Mouse (Mus musculus) intestine, postnatal 0 days (tissue): ENCODE data around the gene Plpp1. TPM values are rescaled to one million over a fixed set of nuclear protein-coding genes. Genes with fewer than 3 reads are reported as not detected.

ENCODE experiments used
- ATAC-seq: fragments of 200-750 bp; cut with Nextera tagmentation; 2 replicates; pipeline ENCODE4 v1.8.0; 2017; ENCODE audit warnings: mild to moderate bottlenecking, moderate TSS enrichment, moderate library complexity
- H3K27ac ChIP-seq: fragments of 300-500 bp; sonication (generic); 2 replicates; pipeline ENCODE4 v1.5.1; 2014; ENCODE audit warnings: mild to moderate bottlenecking, low read depth, low read length, moderate library complexity
- H3K27me3 ChIP-seq: fragments of 300-500 bp; sonication (generic); replicated peaks from 2 replicates; pipeline ENCODE4 v1.6.1; 2014; ENCODE audit warnings: low read length, mixed read lengths; ENCODE audit not compliant: control insufficient read depth, insufficient read depth
- H3K36me3 ChIP-seq: fragments of 300-500 bp; sonication (generic); 2 replicates; pipeline ENCODE4 v1.6.1; 2014; ENCODE audit warnings: mild to moderate bottlenecking, moderate library complexity; ENCODE audit not compliant: control insufficient read depth, insufficient read depth
- H3K4me1 ChIP-seq: fragments of 300-500 bp; sonication (generic); replicated peaks from 2 replicates; pipeline ENCODE4 v1.6.1; 2014; ENCODE audit warnings: antibody characterized with exemption, low read length, mixed read lengths; ENCODE audit not compliant: control insufficient read depth, insufficient read depth
- H3K4me2 ChIP-seq: fragments of 300-500 bp; sonication (generic); replicated peaks from 2 replicates; pipeline ENCODE4 v1.6.1; 2014; ENCODE audit warnings: low read depth, mild to moderate bottlenecking, moderate library complexity
- H3K4me3 ChIP-seq: fragments of 300-500 bp; sonication (generic); 2 replicates; pipeline ENCODE4 v1.5.1; 2014; ENCODE audit warnings: low read depth, low read length
- H3K9ac ChIP-seq: fragments of 300-500 bp; sonication (generic); 2 replicates; pipeline ENCODE4 v1.6.1; 2014; ENCODE audit warnings: mild to moderate bottlenecking, low read depth, low read length
- H3K9me3 ChIP-seq: fragments of 300-500 bp; sonication (generic); 2 replicates; pipeline ENCODE4 v1.6.1; 2016; ENCODE audit warnings: mixed run types; ENCODE audit not compliant: control insufficient read depth
- CTCF ChIP-seq: sonication (generic); IDR thresholded peaks from 2 replicates; pipeline ENCODE4 v1.5.1; 2016; ENCODE audit warnings: low read depth, mild to moderate bottlenecking, control low read depth, antibody characterized with exemption, moderate library complexity
- WGBS: fragments of 180-500 bp; shearing (Covaris S2); extraction: QIAGEN DNeasy Blood & Tissue Kit; methylation state at CpG from one replicate; pipeline ENCODE4 v1.1.7; 2014; 5-methylcytosine and 5-hydroxymethylcytosine counted together
- polyA plus RNA-seq: library from polyadenylated mRNA; unstranded; fragments of >200 nt; fragmentation: Nextera tagmentation; extraction: Ambion mirVana; gene quantifications from 2 replicates; pipeline ENCODE4 v1.2.1, GENCODE M21; 2015

Plpp1 gene
- polyA plus RNA-seq, 1 experiment from 2014 or later = 98.5 TPM

GRCm38 (mm10) chr13:112818125-112818524, 17.5 kb downstream of the Plpp1 start:
- Histone ChIP-seq H3K9ac (no peak overlapping the region), H3K27me3 (no peaks in the 10 kb centered on the region), H3K27ac (no peak overlapping the region), H3K4me3 (no peak overlapping the region), H3K9me3 (no peaks in the 10 kb centered on the region), H3K4me2 (no peak overlapping the region), H3K36me3 (no peaks in the 10 kb centered on the region), H3K4me1 (no peaks in the 10 kb centered on the region)
- ATAC-seq = no peak
- TF ChIP-seq CTCF = no peak
- WGBS = 64% methylated on average over 3 of the region's 3 CpGs

GRCm38 (mm10) chr13:112822413-112822812, 21.8 kb downstream of the Plpp1 start:
- H3K9ac ChIP-seq = no peak overlapping the region
- no peaks in the 10 kb centered on the region for H3K4me1 ChIP-seq
- no peak for TF ChIP-seq CTCF
- H3K27ac ChIP-seq = no peak overlapping the region
- H3K27me3 ChIP-seq = no peaks in the 10 kb centered on the region
- no peak overlapping the region for H3K4me3 ChIP-seq
- H3K9me3 ChIP-seq = no peaks in the 10 kb centered on the region
- no peak overlapping the region for H3K4me2 ChIP-seq
- 52% methylated on average over 3 of the region's 3 CpGs for WGBS
- ATAC-seq = no peak
- peaks cover 7% of the 10 kb centered on the region; the same call in 1 of the 2 replicates for H3K36me3 ChIP-seq

GRCm38 (mm10) chr13:112823236-112823910, 22.8 kb downstream of the Plpp1 start:
- Histone ChIP-seq H3K4me1 (no peaks in the 10 kb centered on the region), H3K9me3 (no peaks in the 10 kb centered on the region), H3K4me3 (no peak overlapping the region), H3K27ac (no peak overlapping the region), H3K27me3 (no peaks in the 10 kb centered on the region), H3K9ac (no peak overlapping the region), H3K4me2 (no peak overlapping the region), H3K36me3 (peaks cover 7% of the 10 kb centered on the region; the same call in 1 of the 2 replicates)
- 80% methylated on average over 6 of the region's 6 CpGs for WGBS
- TF ChIP-seq CTCF = no peak
- no peak for ATAC-seq

GRCm38 (mm10) chr13:112823911-112824648, 23.5 kb downstream of the Plpp1 start:
- H3K27ac ChIP-seq = no peak overlapping the region
- no peak for ATAC-seq
- H3K4me3 ChIP-seq = no peak overlapping the region
- no peaks in the 10 kb centered on the region for H3K27me3 ChIP-seq
- WGBS = 84% methylated on average over 6 of the region's 8 CpGs
- no peak overlapping the region for H3K4me2 ChIP-seq
- no peaks in the 10 kb centered on the region for H3K9me3 ChIP-seq
- no peak overlapping the region for H3K9ac ChIP-seq
- H3K4me1 ChIP-seq = no peaks in the 10 kb centered on the region
- H3K36me3 ChIP-seq = peaks cover 7% of the 10 kb centered on the region; the same call in 1 of the 2 replicates
- TF ChIP-seq CTCF = no peak

GRCm38 (mm10) chr13:112825479-112825878, 24.9 kb downstream of the Plpp1 start:
- Histone ChIP-seq H3K27me3 (no peaks in the 10 kb centered on the region), H3K27ac (no peak overlapping the region), H3K4me3 (no peak overlapping the region), H3K4me1 (no peaks in the 10 kb centered on the region), H3K9ac (no peak overlapping the region), H3K36me3 (peaks cover 7% of the 10 kb centered on the region; the same call in 1 of the 2 replicates), H3K4me2 (no peak overlapping the region), H3K9me3 (no peaks in the 10 kb centered on the region)
- 68% methylated on average over 6 of the region's 6 CpGs for WGBS
- no peak for ATAC-seq
- TF ChIP-seq CTCF = no peak

GRCm38 (mm10) chr13:112829619-112830018, 29.0 kb downstream of the Plpp1 start:
- no peaks in the 10 kb centered on the region for H3K9me3 ChIP-seq
- 73% methylated on average over 2 of the region's 2 CpGs for WGBS
- H3K9ac ChIP-seq = no peak overlapping the region
- peaks cover 6% of the 10 kb centered on the region; the same call in 1 of the 2 replicates for H3K36me3 ChIP-seq
- H3K27me3 ChIP-seq = no peaks in the 10 kb centered on the region
- TF ChIP-seq CTCF = no peak
- no peak overlapping the region for H3K4me2 ChIP-seq
- ATAC-seq = no peak
- H3K4me3 ChIP-seq = no peak overlapping the region
- H3K4me1 ChIP-seq = no peaks in the 10 kb centered on the region
- H3K27ac ChIP-seq = no peak overlapping the region
